ENCODE assay signal across 9 mouse cellular contexts in the genomic region with DNA sequence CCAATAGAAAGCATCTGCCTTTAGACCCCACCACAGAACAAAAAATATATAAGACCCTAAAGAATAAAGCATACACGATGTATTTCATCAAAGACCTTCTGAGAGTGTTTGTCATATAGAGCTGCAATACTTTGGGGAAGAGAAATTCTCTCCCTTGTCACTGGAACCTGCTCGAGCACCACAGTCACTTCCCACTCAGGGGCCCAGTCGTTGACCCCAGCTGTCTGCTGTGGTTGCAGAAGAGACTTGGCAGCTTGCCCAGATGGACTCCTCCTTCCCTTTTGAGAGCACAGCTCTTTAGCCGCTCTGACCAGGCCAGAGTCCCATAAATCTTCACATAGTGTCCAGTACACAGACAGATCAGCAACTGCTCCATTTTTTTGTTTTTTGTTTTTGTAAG. TPM values are rescaled to one million over a fixed set of nuclear protein-coding genes. Genes with fewer than 3 reads are reported as not detected.
DNase-seq lines count a peak whose midpoint lies in the region; ATAC-seq lines count a peak whose summit lies in the region.
"Had no signal": no experiment of that assay in that cellular context is flagged by ENCODE, and none has a peak within 500 bp of the region (broad histone marks: within the 10 kb centered on the region; RNA-seq: fewer than 3 reads in every experiment).

No protein-coding gene starts in this region.

- no peaks in the 10 kb centered on the region for H3K36me3 ChIP-seq in neural tube, embryonic 12.5 days
- H3K36me3 ChIP-seq in heart, embryonic 11.5 days (ENCODE audit: control insufficient read depth, insufficient read depth, low read length): no peaks in the 10 kb centered on the region
- no peaks in the 10 kb centered on the region for H3K36me3 ChIP-seq in lung, embryonic 15.5 days
- no peaks in the 10 kb centered on the region for H3K36me3 ChIP-seq in forebrain, embryonic 16.5 days (ENCODE audit: control insufficient read depth, insufficient read depth)
- H3K36me3 ChIP-seq: limb, embryonic 15.5 days had no signal

- H3K9me3 ChIP-seq in neural tube, embryonic 12.5 days: no peaks in the 10 kb centered on the region
- no peaks in the 10 kb centered on the region for H3K9me3 ChIP-seq in heart, embryonic 11.5 days (replicated peaks; ENCODE audit: control insufficient read depth, low read length)
- H3K9me3 ChIP-seq in lung, embryonic 15.5 days: no peaks in the 10 kb centered on the region
- no peaks in the 10 kb centered on the region for H3K9me3 ChIP-seq in forebrain, embryonic 16.5 days (ENCODE audit: control insufficient read depth, low read length)
- H3K9me3 ChIP-seq: limb, embryonic 15.5 days had no signal

- ATAC-seq in neural tube, embryonic 12.5 days (ENCODE audit: low FRiP score, low read depth): peak; percentile 33; the same call in 1 of the 2 replicates
- ATAC-seq in heart, embryonic 11.5 days (replicated peaks; ENCODE audit: insufficient number of reproducible peaks, low FRiP score, low TSS enrichment): peak; percentile 78; the same call in 1 of the 2 replicates
- ATAC-seq in lung, embryonic 15.5 days (ENCODE audit: borderline replicate concordance, extremely low read depth, low FRiP score, low TSS enrichment): peak; percentile 89
- no peak for ATAC-seq in forebrain, embryonic 16.5 days

- no peaks in the 10 kb centered on the region for H3K4me1 ChIP-seq in neural tube, embryonic 12.5 days
- peaks cover 7% of the 10 kb centered on the region; the same call in 1 of the 2 replicates for H3K4me1 ChIP-seq in heart, embryonic 11.5 days (ENCODE audit: control insufficient read depth, insufficient read depth, low read length)
- peaks cover 4% of the 10 kb centered on the region; the same call in 1 of the 2 replicates for H3K4me1 ChIP-seq in lung, embryonic 15.5 days
- H3K4me1 ChIP-seq in forebrain, embryonic 16.5 days (replicated peaks; ENCODE audit: control insufficient read depth, insufficient read depth, low read length): no peaks in the 10 kb centered on the region
- H3K4me1 ChIP-seq: limb, embryonic 15.5 days had no signal

- no peak overlapping the region for H3K9ac ChIP-seq in neural tube, embryonic 12.5 days
- no peak overlapping the region for H3K9ac ChIP-seq in heart, embryonic 11.5 days (ENCODE audit: low read depth, low read length)
- H3K9ac ChIP-seq in lung, embryonic 15.5 days: no peak overlapping the region
- H3K9ac ChIP-seq in forebrain, embryonic 16.5 days (replicated peaks; ENCODE audit: low read depth, low read length): no peak overlapping the region
- H3K9ac ChIP-seq: limb, embryonic 15.5 days had no signal

- WGBS in neural tube, embryonic 12.5 days: 30% methylated on average over 4 of the region's 4 CpGs
- 23% methylated on average over 4 of the region's 4 CpGs for WGBS in heart, embryonic 11.5 days (ENCODE audit: insufficient replicate concordance)
- WGBS in lung, embryonic 15.5 days: 6% methylated on average over 4 of the region's 4 CpGs
- 36% methylated on average over 4 of the region's 4 CpGs for WGBS in forebrain, embryonic 16.5 days

- H3K4me3 ChIP-seq in neural tube, embryonic 12.5 days: no peak overlapping the region
- no peak overlapping the region for H3K4me3 ChIP-seq in heart, embryonic 11.5 days (ENCODE audit: low read depth, low read length)
- H3K4me3 ChIP-seq in lung, embryonic 15.5 days: no peak overlapping the region
- H3K4me3 ChIP-seq in forebrain, embryonic 16.5 days (replicated peaks; ENCODE audit: low read length): no peak overlapping the region
- H3K4me3 ChIP-seq: limb, embryonic 15.5 days had no signal

- DNase-seq in neural tube, embryonic 10.5 days (ENCODE audit: extremely low spot score, low spot score): no peak
- peak; percentile 72 to 77 for DNase-seq in adrenal gland, postnatal 36 days
- peak; percentile 81 to 88 for DNase-seq in kidney, postnatal 4 days
- DNase-seq in right cerebral cortex, postnatal 10 days (ENCODE audit: low spot score in 2 of 2): peak; percentile 76 to 82

- no peaks in the 10 kb centered on the region for H3K27me3 ChIP-seq in neural tube, embryonic 12.5 days (replicated peaks)
- H3K27me3 ChIP-seq in heart, embryonic 11.5 days (ENCODE audit: control insufficient read depth, insufficient read depth, low read length): no peaks in the 10 kb centered on the region
- no peaks in the 10 kb centered on the region for H3K27me3 ChIP-seq in lung, embryonic 15.5 days
- H3K27me3 ChIP-seq in forebrain, embryonic 16.5 days (replicated peaks; ENCODE audit: control insufficient read depth, insufficient read depth, low read length): no peaks in the 10 kb centered on the region
- H3K27me3 ChIP-seq: limb, embryonic 15.5 days had no signal

- no peak overlapping the region for H3K4me2 ChIP-seq in neural tube, embryonic 12.5 days (replicated peaks)
- H3K4me2 ChIP-seq in heart, embryonic 11.5 days: no peak overlapping the region
- no peak overlapping the region for H3K4me2 ChIP-seq in lung, embryonic 15.5 days
- H3K4me2 ChIP-seq in forebrain, embryonic 16.5 days (ENCODE audit: low read length): no peak overlapping the region
- H3K4me2 ChIP-seq: limb, embryonic 15.5 days had no signal

- H3K27ac ChIP-seq in neural tube, embryonic 12.5 days: no peak overlapping the region
- no peak overlapping the region for H3K27ac ChIP-seq in heart, embryonic 11.5 days (ENCODE audit: low read depth, low read length)
- H3K27ac ChIP-seq in lung, embryonic 15.5 days: no peak overlapping the region
- H3K27ac ChIP-seq in forebrain, embryonic 16.5 days (ENCODE audit: low read length): no peak overlapping the region
- H3K27ac ChIP-seq: limb, embryonic 15.5 days had no signal

RNA-seq across cellular contexts. Expression of a gene that starts 15.9 kb away (rescaled TPM):
- polyA plus RNA-seq in neural tube, embryonic 12.5 days (2016; fragmentation: Nextera tagmentation; extraction: Ambion mirVana): not detected in 2 replicates
- under 1 TPM in 1 of 2 experiments, not detected in 1; 0.10 TPM for total RNA-seq in adrenal gland, postnatal 36 days (2021)
- polyA plus RNA-seq in heart, embryonic 11.5 days (2014; fragmentation: Nextera tagmentation; extraction: Ambion mirVana): not detected in 2 replicates
- 0.05 and 0.10 TPM in 2 replicates for polyA plus RNA-seq in lung, embryonic 15.5 days (2015; fragmentation: Nextera tagmentation; extraction: Ambion mirVana)
- polyA plus RNA-seq in forebrain, embryonic 16.5 days (2015; fragmentation: Nextera tagmentation; extraction: Ambion mirVana): not detected in 2 replicates
- polyA plus RNA-seq: limb, embryonic 15.5 days had no signal

RNA-seq across cellular contexts. Expression of a gene that starts 59.5 kb away (rescaled TPM):
- not detected in 2 replicates for polyA plus RNA-seq in neural tube, embryonic 12.5 days (2016; fragmentation: Nextera tagmentation; extraction: Ambion mirVana)
- total RNA-seq in adrenal gland, postnatal 36 days (2021): not detected
- polyA plus RNA-seq in heart, embryonic 11.5 days (2014; fragmentation: Nextera tagmentation; extraction: Ambion mirVana): not detected in 2 replicates
- not detected in 2 replicates for polyA plus RNA-seq in lung, embryonic 15.5 days (2015; fragmentation: Nextera tagmentation; extraction: Ambion mirVana)
- polyA plus RNA-seq in forebrain, embryonic 16.5 days (2015; fragmentation: Nextera tagmentation; extraction: Ambion mirVana): not detected in 2 replicates
- polyA plus RNA-seq: limb, embryonic 15.5 days had no signal
